Mouse (Mus musculus) right cerebral cortex, adult 2 months (tissue): ENCODE data around the gene Tmod2.
A peak's percentile ranks its signal among the peaks of the same experiment; 100 is the strongest.
"Not testable (repeated sequence)": the region's sequence is repeated elsewhere in the genome, so short reads cannot be mapped to it uniquely, and the experiment has no call there.

Source experiments
- DNase-seq, 2 experiments: peaks; one replicate each; pipeline ENCODE4 v3.0.0; 2021 to 2022; ENCODE audit warnings: low spot score in 2 of 2

The Tmod2 gene

DNA sequence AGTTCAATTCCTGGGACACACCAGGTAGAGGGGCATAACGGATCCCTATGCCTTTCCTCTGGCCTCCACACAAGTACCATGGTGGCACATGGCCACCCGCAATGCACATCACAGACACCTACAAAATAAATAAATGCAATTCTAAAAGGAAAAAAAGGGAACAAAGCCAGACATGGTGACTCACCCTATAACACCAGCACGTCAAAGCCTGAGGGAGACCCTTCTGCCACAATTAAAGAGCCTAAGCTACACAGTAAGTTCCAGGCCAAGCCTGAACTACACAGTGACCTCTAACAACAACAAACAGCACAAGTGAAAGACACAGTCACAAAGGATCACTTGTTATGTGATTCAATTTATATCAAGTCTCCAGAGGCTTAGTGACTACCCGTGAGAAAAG, 57.4 kb downstream of the Tmod2 start:
- no peak for DNase-seq

GRCm38 (mm10) chr9:75551342-75551741, 59.8 kb downstream of the Tmod2 start:
- DNase-seq = peak; percentile 22 to 27

- DNase-seq = no peak
These were observed 62.1 kb downstream of the Tmod2 start for GRCm38 (mm10) chr9:75549010-75549409.

DNA sequence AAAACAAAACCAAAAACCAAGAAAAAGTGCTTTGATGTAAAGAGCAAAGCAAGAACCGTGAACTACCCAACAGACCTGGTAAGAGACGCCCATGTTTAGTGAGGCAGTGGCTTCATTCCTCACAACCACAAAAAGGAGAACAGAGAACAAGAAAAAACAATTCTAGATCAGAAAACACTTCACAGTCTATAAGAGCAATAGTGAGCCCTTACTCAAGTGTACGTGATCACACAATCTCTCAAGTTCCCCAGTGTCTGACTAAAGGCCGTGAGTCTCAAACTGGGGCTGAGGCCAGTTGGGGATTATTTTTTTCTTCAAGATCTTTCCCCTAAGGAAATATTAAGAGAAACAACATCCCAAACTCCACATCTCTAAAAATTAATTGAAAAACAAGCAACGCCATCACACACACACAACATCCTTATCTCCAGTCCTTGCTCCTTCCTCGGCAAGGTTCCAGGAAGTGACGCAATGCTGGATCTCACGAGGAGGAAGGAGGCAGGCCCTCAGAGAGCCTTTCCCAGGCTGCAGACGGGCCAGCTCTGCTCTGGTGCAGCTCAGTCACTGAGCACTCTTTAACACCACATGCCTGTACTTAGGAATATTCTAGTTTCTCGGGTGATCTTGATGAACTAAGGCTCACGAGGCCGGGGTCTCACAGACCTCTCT, 64.1 kb downstream of the Tmod2 start:
- no peak for DNase-seq

DNA sequence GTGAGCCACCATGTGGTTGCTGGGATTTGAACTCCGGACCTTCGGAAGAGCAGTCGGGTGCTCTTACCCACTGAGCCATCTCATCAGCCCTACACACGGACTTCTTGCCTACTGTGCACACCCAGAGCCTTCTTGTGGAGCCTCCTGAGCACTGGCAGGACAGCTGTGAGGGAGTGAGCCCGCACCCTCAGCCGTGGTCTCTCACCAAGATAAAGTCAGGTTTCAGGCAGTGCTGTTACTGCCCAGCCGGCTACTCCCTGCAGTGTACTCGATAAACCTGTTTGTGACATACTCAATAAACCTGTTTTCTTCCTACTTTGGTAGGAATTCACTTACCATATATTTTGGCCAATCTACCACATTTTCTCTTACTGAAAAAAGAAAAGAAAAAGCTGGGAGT, 65.6 kb downstream of the Tmod2 start:
- no peak for DNase-seq

- no peak for DNase-seq
These were observed 69.6 kb downstream of the Tmod2 start for GRCm38 (mm10) chr9:75541497-75541896.

DNA sequence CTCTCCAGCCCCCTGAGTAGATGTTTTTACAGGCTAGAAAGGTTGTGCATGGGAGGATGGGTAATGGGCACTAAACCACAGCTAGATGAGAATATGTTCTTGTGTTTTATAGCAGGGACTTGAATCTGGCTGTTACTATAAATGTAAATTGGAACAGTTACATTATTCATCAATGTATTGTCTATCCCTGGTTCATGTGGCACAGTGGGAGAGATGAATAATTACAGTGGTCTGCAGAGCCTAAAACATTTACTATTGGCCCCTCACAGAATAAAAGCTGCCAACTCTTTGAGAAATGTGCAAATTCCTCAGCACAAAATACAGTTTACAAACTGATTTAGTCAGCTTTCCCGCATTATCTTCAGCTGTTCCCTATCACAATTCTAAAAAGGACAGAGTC, 74.7 kb downstream of the Tmod2 start:
- DNase-seq = no peak

GRCm38 (mm10) chr9:75534431-75534962, 76.6 kb downstream of the Tmod2 start:
- no peak for DNase-seq

GRCm38 (mm10) chr9:75532989-75533388, 78.1 kb downstream of the Tmod2 start:
- not testable (repeated sequence) for DNase-seq

DNA sequence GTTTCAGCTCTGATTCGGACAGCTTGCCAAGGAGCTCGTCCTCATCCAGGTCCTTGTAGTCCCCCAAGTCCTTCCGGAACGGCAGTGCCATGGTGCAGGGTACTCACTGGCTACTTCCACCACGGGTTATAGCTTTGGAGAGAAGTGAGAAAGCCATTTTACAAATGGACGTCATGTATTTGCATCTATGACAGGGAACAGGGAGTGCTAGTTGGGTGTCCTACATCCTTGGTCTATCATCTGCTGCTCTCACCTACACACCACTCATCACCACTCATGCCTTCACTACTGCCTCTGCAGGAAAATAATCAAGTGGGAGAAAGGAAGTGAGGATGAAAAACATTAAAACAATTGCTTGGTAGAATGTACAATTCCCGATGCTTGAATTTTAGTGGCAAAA, 78.7 kb downstream of the Tmod2 start:
- no peak for DNase-seq

GRCm38 (mm10) chr9:75529358-75529757, 81.8 kb downstream of the Tmod2 start:
- DNase-seq = no peak

DNA sequence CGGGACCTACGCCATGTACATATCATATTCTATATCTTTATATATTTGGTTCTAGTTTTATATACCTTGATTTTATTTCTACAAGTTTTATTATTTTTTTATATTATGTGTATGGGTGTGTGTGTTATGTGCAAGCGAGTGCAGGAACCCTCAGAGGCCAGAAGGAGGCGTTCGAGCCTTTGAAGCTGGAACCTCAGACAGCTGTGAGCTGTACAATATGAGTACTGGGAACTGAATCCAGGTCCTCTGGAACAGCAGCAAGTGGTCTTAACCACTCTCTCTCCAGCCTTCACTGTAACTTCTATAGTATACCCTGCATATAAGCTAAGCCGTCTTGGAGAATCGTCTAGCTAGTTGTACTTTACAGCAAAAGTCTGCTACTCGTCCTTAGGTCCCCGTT, 83.0 kb downstream of the Tmod2 start:
- DNase-seq = no peak

DNA sequence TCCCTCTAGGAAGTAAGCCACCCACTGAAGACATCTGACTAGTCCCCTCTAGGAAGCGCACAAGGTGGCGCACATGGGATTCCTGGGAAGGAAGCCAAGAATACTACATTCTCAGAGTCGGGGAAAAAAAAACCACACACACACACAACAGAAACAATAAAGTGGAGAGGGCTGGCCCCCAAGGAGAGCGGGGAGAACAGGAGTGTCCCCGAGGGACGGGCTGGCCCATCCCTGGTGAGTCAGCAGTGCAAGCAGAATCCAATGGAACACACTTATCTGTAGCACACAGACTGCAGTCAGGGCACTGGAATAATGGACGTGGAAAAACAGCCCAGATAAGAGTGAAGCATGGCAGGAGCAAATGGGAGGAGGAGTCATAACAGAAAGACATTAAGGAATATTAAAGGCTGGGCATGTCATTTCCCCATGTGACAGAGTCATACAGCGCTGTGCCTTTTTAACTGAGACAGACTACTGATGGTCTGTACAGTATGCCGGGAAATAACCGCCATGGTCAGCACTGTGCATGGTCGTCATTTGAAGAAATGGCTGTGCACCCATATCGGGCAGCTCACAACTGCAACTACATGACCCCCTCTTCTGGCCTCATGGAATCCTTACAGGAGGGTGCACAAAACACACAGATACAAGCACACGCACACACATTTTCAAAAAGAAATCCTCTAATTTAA, 83.6 kb downstream of the Tmod2 start:
- no peak for DNase-seq

DNA sequence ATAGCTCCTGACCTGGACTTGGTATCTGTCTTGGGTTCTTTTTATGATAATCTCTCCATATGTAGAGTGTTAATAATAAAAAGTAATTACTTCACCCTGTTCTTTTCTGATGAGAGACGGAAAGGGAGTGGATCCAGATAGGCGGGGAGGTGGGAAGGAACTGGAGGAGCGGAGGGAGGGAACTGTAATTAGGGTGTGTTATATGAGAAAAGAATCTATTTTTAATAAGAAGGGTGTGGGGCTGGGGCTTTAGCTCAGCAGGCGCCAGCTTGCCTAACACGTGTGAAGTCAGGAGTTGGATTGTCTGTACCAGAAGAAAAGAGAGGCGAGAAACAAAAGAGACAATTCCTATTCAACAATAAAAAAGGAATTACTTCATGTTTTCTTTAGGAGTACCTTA, 87.5 kb downstream of the Tmod2 start:
- no peak for DNase-seq

DNA sequence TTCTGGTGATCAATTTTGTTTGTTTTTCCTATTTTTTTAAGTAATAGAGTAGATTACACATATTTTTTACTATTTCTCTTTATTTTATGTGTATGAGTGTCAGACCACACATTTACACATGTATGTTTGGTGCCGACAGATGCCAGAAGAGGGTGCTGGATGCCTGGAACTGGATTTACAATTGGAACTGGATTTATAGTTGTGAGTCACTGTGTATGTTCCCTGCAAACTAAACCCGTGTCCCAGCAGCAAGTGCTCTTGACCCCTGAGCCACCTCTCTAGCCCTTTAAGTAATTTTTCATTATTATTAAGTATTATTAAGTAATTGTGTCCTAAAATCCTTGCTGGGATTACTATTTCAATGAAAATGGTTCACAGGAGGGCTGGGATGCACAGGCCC, 88.9 kb downstream of the Tmod2 start:
- DNase-seq = no peak

GRCm38 (mm10) chr9:75521788-75522187, 89.3 kb downstream of the Tmod2 start:
- DNase-seq = peak; percentile 22 to 23

GRCm38 (mm10) chr9:75520940-75521339, 90.2 kb downstream of the Tmod2 start:
- DNase-seq = no peak

GRCm38 (mm10) chr9:75517751-75518150, 93.4 kb downstream of the Tmod2 start:
- DNase-seq = no peak
